ENCODE assay signal across 8 mouse cellular contexts in genomic region chr12:113981613-113982012, GRCm38 (mm10).
DNase-seq lines count a peak whose midpoint lies in the region; ATAC-seq and TF ChIP-seq lines count a peak whose summit lies in the region.
"Not testable (repeated sequence)": the region's sequence is repeated elsewhere in the genome, so short reads cannot be mapped to it uniquely, and the experiment has no call there.

No protein-coding gene starts in this region.

- ATAC-seq in forebrain, postnatal 0 days; hindbrain, embryonic 11.5 days (ENCODE audit: low FRiP score): not testable (repeated sequence)

- H3K4me2 ChIP-seq in forebrain, postnatal 0 days (ENCODE audit: low read depth); hindbrain, embryonic 11.5 days (replicated peaks; ENCODE audit: low read depth, low read length): not testable (repeated sequence)

- H3K9ac ChIP-seq in forebrain, postnatal 0 days; hindbrain, embryonic 11.5 days (ENCODE audit: low read depth, low read length): not testable (repeated sequence)

- not testable (repeated sequence) for H3K27me3 ChIP-seq in forebrain, postnatal 0 days (ENCODE audit: insufficient read depth, low read length); hindbrain, embryonic 11.5 days (ENCODE audit: control insufficient read depth, insufficient read depth, low read length)

- not testable (repeated sequence) for H3K36me3 ChIP-seq in forebrain, postnatal 0 days (ENCODE audit: insufficient read depth); hindbrain, embryonic 11.5 days (ENCODE audit: control insufficient read depth, insufficient read depth, low read length)

- H3K4me3 ChIP-seq in forebrain, postnatal 0 days (ENCODE audit: low read depth, low read length); hindbrain, embryonic 11.5 days (ENCODE audit: low read depth, low read length): not testable (repeated sequence)

- H3K9me3 ChIP-seq in forebrain, postnatal 0 days (ENCODE audit: low read length); hindbrain, embryonic 11.5 days (ENCODE audit: control insufficient read depth, low read length): not testable (repeated sequence)

- peak; percentile 47 for TF ChIP-seq CTCF in forebrain, postnatal 0 days (IDR thresholded peaks at IDR 0.05; ENCODE audit: low read depth)

- DNase-seq in Muller cell, postnatal 12 days (ENCODE audit: inconsistent ontology term): peak; percentile 23
- DNase-seq in cerebellum, adult 11 months: peak; percentile 23
- DNase-seq in forebrain, postnatal 0 days: not testable (repeated sequence)
- DNase-seq in hindbrain, embryonic 11.5 days (ENCODE audit: low spot score): peak; percentile 40
- DNase-seq in layer of hippocampus, postnatal 10 days (ENCODE audit: low spot score in 2 of 2): peak; percentile 59 to 80
- DNase-seq in lung, postnatal 10 days: peak; percentile 70
- peak; percentile 47 for DNase-seq in right cerebral cortex, postnatal 25 days
- DNase-seq in urinary bladder, adult 2 months (ENCODE audit: low spot score): peak; percentile 35

- WGBS in forebrain, postnatal 0 days: 44% methylated on average over 10 of the region's 10 CpGs
- 44% methylated on average over 10 of the region's 10 CpGs for WGBS in hindbrain, embryonic 11.5 days

- H3K27ac ChIP-seq in forebrain, postnatal 0 days (ENCODE audit: low read depth, low read length); hindbrain, embryonic 11.5 days (ENCODE audit: low read depth, low read length): not testable (repeated sequence)

- H3K4me1 ChIP-seq in forebrain, postnatal 0 days (ENCODE audit: insufficient read depth); hindbrain, embryonic 11.5 days (replicated peaks; ENCODE audit: control insufficient read depth, insufficient read depth, low read length): not testable (repeated sequence)
